Mouse (Mus musculus): ENCODE results near the gene Neb.

The Neb gene

DNA sequence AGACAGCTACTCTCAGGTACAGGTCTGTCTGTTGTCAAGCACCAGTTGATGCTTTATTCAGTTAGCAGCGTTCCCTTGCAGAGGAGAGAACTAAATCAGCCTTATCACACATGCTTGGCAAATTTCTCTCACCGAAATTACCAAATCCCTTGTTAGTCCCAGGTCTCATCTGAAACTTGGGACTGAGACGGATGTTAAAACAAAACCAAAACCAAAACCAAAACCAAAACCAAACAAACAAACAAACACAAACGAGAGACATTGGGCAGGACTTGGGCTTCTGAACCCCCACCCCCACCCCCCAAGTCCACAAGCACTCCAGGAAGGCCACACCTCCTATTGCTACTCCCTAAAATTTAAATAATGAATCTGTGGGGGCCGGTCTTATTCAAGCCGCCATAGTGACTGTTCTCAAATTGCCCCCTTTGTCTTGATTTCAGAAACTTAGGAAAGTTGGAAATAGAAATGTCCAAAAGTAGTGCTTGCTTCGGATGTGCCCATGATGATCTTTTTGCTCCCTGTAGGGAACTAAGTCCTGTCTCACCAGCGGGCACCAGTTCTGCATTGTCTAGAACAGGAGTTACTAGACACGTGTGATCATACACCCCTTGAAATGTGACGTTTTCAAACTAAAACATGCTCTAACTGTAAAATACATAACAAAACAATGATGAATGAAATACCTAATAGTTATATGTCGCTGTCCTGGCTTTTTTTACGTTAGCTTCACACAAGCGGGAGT, 397 bp downstream of the Neb start:
- DNase-seq (ENCODE audit: extremely low spot score, low read depth, low spot score), result no peak

DNA sequence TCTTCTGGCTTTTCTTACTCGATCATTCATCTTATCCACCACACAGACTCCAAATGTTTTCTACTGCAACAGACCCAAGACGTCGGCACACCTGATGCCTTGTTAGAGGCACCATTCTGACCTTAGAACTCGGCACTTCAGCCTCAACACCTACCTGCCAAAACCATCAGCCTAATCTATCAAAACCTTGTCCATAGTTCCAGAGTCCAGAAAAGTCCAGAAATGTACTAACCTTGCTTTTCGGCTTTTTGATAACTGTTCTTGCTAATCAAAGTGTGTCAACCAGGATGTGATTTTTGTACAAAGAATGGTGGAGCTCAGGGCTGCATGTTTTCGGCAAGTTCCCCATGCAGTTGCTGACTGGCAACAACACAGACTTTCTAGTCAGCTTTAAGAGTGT, 3.6 kb downstream of the Neb start:
- no peak for DNase-seq (ENCODE audit: extremely low spot score, low read depth, low spot score)

DNA sequence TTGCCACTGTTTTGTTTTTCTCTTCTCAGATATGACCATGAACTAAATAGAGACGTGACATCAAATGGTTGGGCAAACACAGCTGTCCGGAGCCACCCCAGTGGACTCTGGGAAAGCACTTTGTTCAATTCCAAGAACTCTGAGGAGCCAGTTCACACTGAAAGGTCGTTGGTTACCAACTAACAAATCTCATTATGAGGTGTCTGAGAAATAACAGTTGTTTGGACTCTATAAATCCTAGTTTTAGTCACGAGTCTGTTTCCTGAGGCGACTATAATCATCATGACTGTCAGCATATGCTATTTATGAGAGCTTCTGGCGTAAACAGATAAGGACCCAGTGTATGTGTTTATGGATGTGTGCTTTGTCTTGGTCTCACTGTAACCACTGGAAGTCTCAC, 5.8 kb downstream of the Neb start:
- no peak for DNase-seq (ENCODE audit: extremely low spot score, low read depth, low spot score)

DNA sequence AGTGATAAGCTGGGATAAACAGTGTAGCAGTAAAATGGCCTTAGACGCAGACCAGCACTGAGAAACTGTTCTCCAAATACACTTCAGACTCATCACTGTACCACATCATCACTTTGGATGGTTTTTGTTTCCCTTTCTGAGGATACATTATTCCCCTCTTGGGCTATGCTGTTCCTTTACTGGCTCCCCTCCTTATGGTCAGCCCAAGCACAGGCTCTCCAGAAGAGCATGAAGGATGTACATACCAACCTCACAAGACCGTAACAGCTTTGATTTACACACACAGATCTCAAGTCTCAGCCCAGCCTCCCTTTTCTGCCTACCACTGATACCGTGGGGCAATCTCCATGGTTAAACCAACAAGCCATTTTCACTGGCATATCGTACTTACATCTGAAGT, 6.2 kb downstream of the Neb start:
- no peak for DNase-seq (ENCODE audit: extremely low spot score, low read depth, low spot score)

DNA sequence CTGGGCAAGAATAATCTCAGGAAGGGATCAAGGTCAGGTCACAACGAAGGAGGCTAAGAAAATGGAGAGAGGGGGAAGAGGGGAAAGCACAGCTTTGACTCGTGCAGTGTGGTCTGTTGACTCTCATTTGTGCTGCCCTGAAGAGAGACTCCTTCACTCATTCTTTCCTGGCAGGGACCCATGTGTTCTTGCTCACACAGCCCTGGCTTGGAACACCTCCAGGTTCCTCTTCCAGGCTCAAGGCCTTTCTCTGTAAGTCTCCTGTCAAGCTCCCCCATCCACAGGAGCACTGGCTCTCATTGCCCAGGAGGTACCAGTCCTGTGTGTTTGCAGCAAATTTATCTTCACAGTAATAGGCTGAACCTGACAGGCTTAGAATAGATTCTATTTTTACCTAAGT, 7.2 kb downstream of the Neb start:
- no peak for DNase-seq (ENCODE audit: extremely low spot score, low read depth, low spot score)

DNA sequence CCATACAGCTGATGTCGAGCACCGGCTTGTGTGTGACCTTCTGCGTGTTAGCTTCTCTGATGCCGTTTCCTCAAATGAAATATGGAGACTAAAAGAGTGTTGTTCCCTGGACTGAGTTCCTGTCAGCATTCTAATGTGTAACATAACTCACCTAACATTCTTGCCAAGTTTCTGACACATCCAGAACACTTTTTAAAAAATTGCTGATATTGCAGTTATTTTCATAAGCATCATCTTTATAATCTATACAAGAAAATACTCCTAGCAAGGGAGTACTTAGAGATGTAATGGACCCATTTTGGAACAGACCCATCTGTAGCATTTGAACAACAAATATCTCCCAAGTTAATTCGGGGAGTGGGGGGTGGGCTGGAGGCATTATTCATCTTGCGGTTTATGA, 8.7 kb downstream of the Neb start:
- no peak for DNase-seq (ENCODE audit: extremely low spot score, low read depth, low spot score)

DNA sequence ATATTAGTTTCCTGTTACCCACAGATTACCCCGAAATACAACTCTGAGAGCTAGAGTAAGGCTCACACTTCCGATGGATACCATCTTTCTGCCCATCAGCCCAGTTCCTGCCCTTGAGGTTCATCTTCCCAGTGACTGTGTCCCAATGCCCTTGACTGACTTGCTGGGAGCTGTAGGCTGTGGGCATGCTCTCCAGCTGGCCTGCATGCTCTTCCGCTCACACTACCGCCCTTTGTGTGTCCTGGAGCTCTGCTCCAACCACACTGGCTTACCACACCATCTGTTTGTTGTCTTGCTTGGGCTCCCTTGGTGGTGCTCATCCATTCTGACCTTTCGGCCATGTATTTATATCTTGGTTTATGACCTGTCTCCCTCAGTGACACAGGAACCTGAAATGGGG, 10.6 kb downstream of the Neb start:
- DNase-seq (ENCODE audit: extremely low spot score, low read depth, low spot score), result no peak

DNA sequence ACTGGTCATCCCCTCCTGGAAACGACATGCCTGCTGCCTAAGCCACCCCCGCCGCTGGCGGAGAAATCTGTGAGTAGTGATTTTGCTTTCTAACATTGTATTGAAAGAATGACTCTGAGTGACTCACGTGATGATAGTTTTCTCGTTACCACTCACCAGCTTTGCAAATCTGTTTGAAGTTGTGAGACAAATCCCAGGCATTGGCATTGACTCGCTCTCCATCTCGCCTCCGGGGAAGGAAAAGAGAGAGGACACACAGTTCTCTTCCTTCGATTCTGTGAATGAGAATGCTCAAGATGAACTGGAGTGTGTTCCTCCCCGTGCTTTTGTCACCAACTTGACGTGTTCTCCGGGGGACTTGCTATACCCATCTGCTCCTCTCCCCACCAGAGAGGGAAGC, 11.0 kb downstream of the Neb start:
- DNase-seq (ENCODE audit: extremely low spot score, low read depth, low spot score), result no peak

DNA sequence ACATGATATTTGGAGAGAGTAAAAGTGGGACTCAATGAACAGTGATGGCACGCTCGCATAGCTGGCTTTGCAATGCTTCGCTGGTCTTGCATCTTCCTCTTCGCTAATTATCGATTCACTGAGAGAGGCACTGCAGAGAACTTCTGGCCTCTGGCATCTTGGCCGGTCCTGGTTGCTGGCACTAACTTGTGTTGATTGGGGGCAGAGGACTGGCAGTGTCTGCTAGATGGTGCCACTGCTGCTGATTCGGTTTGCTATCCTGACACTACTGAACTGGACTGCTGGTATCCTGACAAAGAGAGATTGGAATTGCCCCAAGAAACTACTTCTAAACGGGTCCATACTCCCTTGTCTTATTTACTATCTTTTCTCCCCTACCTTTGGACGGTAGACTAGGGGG, 17.2 kb downstream of the Neb start:
- DNase-seq (ENCODE audit: extremely low spot score, low read depth, low spot score), result no peak

DNA sequence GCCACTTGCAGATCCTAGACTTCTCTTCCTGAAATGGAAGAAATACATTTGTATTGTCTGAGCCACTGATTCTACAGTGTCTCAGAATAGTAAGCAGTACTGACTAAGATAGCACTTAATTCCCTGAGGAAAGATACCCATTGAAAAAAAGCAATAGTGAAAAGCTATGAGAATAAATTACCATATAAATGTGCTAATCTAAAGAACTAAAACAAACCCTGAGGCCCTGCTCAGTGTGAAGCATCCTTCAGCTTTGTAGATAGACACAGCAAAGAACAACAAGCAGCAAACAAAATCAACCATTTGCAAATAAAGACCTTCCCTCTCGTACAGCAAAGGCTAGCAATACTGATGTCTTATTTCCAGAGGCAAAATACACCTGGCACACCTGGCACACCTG, 18.6 kb downstream of the Neb start:
- DNase-seq (ENCODE audit: extremely low spot score, low read depth, low spot score), result no peak

DNA sequence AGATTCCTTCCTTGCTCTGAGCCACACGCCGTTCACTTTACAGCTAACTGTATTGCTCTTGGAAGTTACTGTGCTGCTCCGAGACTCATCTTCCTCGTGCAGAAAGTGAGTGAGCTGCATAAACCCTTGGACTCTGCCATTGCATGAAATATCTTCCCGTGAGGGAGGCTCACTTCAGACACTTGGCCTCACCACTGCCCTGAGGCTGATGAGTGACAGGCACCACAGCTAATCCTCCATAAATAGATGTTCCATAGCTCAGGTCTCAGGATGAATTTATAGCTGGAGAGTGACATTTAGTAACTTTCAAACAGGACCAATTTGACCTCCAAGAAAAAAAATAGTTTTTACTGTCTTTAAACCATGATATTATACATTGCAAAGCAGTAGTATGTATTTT, 20.1 kb downstream of the Neb start:
- no peak for DNase-seq (ENCODE audit: extremely low spot score, low read depth, low spot score)

DNA sequence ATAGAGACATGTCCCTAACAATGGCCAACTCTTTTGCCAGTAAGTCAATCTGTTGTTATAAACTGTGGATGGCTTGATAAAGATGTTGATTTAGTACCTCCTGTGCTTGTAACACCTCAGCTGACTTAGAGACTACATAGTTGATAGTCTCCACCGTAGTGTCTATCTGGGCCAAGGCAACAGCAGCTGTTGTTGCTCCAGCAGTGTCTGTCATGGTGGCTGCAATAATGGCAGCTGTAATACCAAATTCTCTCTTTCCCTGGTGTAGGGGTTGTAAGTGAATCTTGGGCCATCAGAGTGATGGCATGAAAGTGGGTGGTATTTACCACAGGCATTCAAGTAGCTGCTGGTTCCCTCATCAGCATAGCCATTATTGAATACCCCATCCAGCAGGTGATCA, 27.2 kb downstream of the Neb start:
- no peak for DNase-seq (ENCODE audit: extremely low spot score, low read depth, low spot score)

DNA sequence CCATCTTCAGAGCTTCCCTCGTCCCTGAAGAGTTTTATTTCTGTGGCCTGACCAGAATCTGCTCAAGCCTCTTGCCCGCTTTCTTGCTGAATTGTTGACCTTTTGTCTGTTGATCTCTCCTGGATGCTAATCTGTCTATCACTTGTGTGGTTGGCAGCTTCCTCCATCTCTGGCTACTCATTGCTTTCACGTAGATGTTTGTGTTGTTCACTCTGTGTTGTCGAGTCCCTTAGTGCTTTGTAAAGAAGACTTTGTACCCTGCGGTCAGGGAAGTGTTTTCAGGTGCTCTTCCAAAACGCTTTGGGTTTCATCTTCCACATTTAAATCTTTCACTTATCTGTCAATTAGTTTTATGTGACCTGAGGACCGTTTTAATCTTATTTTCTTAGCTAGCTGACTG, 37.3 kb downstream of the Neb start:
- DNase-seq (ENCODE audit: extremely low spot score, low read depth, low spot score), result no peak

DNA sequence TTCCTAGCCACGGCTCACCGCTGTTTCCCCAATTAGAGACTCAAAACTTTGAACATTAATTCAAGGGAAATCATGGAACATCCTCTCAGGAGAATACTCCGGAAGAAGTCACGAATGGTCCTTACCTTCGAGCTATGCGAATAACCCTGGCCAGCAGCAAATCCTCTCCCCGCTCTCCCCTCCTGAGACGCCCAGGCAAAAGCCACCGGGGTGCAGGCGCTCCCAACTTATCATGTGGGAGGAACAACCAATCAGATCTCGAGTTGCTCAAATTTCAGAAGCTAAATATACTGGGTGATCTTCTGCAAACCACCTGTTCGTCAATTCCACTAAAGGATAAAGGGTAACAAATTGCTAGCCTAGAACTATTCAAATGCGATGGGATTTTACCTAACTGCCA, 42.7 kb downstream of the Neb start:
- DNase-seq (ENCODE audit: extremely low spot score, low read depth, low spot score), result no peak

DNA sequence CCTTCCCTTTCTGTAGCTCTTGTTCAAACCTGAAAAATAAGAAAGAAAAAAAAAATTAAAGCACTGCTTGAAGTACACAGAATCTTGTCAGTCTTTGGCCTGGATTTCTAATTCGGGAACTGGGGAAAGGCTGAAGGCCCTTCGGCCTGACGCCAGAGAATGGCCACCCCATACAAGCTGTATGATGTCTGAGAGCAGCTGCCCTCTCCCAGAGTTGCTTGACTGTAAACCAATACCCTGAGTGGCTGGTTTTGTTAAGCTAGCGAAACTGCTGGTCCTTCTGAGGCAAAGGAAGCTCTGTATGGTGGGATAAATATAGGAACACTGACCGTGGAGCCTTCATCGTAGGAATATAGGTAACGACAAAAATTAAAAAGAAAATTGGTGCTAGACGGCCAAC, 43.2 kb downstream of the Neb start:
- DNase-seq (ENCODE audit: extremely low spot score, low read depth, low spot score), result no peak

DNA sequence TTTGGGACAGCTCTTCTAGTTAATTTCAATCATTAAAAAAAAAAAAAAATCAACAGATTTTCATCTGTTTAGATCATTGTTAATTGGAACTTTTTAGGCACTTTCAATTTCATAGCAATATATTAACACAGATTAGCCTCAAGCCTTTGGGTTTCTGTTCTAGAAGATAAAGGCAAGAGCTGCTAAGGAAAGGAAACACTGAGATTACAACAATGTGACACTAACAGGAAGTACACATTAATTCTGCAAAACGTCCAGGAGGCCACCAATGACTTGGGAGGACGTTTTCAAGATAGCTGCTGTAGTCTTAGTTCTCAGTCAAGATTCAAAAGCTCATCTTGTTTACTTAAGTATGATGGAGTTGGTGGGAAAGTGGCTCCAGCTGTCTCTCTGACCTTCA, 44.7 kb downstream of the Neb start:
- DNase-seq (ENCODE audit: extremely low spot score, low read depth, low spot score), result no peak

DNA sequence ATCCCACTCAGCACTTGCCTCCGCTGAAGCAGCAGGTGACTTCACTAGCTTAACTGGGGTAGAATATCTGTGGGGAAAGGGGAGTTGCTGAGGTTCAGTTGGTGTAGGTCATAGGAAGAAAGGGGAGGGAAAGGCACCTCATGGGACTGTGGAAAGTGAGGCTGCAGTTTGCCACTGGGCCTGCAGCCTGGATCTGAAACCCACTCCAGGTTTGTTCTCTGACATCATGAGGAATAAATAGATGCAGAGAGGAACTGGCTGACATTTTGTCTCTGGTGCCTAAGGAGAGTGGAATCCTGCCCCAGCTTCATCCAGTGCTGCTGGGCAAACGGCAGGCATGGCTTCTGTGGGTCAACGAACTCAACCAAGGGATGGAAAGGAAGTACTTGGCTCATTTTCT, 46.5 kb downstream of the Neb start:
- no peak for DNase-seq (ENCODE audit: extremely low spot score, low read depth, low spot score)

DNA sequence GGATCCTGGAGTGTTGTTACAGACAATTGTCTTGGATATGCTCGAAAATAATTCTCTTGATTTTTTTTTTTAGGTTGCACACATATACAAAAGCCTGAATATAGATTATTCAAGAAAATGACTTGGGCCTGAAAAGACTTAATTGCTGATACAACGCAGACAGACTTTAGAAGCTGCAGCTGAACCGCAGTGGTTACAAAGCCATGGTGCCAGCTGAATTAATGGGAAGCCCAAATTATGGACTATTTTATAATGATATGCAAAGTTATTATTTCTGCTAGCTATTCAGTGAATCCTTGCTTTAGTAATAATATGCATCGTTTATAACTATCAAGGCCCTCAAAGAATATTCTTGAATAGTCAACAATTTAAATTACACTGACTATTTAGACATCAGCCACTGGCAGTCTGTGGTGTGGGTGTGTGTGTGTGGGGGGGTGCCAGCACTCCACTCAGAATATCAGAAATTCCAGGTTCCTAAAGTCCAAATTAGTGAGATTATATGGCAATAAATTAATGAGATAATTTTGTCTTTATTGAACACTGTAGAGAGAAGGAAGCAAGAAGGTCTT, 50.9 kb downstream of the Neb start:
- no peak for DNase-seq (ENCODE audit: extremely low spot score, low read depth, low spot score)

DNA sequence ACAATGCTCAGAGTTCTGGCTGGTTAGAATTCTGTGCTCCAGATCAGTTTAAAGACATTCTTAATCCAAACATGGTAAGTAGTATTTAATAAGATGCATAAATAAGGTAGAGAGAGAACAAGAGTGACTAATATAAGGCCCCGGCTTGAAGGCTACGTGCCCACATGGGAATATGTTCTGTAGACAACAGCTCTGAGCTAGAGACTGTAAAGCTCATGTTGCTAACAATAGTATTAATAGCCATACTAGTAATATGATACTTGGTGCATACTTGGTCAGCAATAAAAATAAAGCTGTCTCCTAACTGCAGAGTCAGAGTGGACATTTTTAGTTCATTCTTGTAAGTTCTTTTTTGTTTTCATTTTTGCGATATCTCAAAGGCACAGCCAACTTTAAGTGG, 56.4 kb downstream of the Neb start:
- no peak for DNase-seq (ENCODE audit: extremely low spot score, low read depth, low spot score)

DNA sequence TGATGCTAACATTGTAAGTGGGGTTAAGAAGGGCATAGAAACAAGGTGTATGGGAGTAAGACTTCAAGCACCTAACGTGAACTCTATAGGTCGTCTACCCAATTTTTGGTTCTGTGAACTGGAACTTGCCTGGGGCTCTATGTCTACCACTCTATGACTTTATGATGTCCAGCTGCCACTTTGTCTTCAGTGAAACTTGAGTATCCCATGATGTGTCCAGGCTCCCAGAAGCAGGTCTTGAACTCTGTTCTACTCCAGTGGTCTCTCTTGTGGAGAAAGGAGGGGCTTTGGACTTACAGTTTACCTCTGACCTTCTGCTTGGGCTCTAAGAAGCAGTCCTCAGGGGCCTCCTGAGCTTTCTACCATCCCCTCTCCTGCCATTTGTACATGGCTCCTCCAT, 58.1 kb downstream of the Neb start:
- no peak for DNase-seq (ENCODE audit: extremely low spot score, low read depth, low spot score)

DNA sequence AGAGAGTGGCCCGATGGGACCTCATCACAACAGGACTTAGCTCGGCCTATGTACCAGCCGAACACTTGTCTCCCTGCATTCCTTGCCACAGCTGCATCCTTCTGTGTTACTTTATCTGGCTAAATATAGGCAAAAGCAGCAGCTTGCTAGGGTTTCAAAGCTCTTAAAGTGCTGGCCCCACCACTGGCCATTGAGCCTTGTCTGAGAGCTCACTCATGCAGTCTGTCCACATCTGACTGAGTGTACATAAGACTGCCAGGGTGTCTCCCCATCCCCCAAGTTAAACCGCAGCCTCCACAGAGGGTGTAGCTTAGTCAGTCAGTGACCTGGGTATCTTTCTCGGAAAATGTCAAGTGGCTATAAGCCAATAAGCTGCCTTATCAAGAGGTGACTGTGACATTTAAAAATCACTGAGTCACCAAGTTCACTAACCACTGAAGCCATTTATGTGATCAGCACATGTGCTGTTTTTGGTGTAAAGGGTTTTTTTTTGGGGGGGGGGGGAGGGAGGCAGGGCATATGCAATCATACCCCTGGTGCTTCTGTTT, 59.2 kb downstream of the Neb start:
- no peak for DNase-seq (ENCODE audit: extremely low spot score, low read depth, low spot score)

DNA sequence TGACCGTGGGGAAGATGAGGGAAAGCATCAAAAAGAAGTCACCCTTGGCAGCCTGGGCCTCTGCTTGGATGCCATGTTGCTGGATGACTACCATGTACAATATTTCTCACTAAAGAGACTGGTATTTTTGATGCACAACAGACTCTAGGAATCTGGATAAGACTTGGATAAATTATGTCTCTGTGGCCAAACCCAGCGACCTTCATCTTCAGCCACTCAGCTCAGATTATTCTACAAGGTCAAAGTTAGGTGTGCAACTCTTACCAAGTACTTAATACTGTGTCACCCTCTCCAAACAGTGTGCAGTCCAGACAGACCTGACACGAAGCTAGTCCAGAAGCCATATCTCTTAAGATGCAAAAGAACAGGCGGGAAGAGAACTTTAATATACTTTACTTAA, 60.8 kb downstream of the Neb start:
- DNase-seq (ENCODE audit: extremely low spot score, low read depth, low spot score), result no peak

DNA sequence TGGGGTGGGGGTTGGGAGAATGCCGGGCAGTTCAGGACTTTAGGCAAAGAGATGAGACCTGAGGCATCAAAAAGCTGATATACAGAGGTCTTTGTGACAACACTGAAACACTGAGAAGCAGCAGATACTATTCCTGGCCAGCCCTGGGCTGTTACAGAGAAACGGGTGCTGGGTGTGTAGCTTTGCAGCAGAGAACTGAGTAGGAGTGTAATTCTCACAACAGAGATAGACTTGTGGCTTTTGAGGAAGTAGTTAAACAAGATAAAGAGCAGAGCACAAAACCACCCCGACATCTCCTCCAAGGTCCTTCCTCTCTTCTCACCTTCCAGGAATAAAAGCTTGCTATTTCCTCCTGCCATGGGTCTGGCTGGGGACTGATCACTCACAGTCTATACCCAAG, 62.5 kb downstream of the Neb start:
- DNase-seq (ENCODE audit: extremely low spot score, low read depth, low spot score), result no peak
